Mouse (Mus musculus): ENCODE data around the gene Syt15.
"Not testable (repeated sequence)": the region's sequence is repeated elsewhere in the genome, so short reads cannot be mapped to it uniquely, and the experiment has no call there.

The Syt15 gene

GRCm38 (mm10) chr14:34228830-34229506 lies 9.6 kb downstream of the Syt15 start:
- DNase-seq (ENCODE audit: low spot score) = no peak

GRCm38 (mm10) chr14:34232340-34232739 lies 12.9 kb downstream of the Syt15 start:
- DNase-seq (ENCODE audit: low spot score) = no peak

- no peak for DNase-seq (ENCODE audit: low spot score)
These were observed 13.7 kb downstream of the Syt15 start for GRCm38 (mm10) chr14:34232866-34233680.

GRCm38 (mm10) chr14:34233846-34234245 lies 14.5 kb downstream of the Syt15 start:
- DNase-seq (ENCODE audit: low spot score) = no peak

- no peak for DNase-seq (ENCODE audit: low spot score)
These were observed 15.4 kb downstream of the Syt15 start for GRCm38 (mm10) chr14:34234630-34235380.

- DNase-seq (ENCODE audit: low spot score) = no peak
These were observed 20.9 kb downstream of the Syt15 start for GRCm38 (mm10) chr14:34240263-34240662.

- no peak for DNase-seq (ENCODE audit: low spot score)
These were observed 21.3 kb downstream of the Syt15 start for GRCm38 (mm10) chr14:34240676-34241075.

GRCm38 (mm10) chr14:34252470-34253145 lies 33.2 kb downstream of the Syt15 start:
- no peak for DNase-seq (ENCODE audit: low spot score)

GRCm38 (mm10) chr14:34253261-34253660 lies 33.9 kb downstream of the Syt15 start:
- DNase-seq (ENCODE audit: low spot score) = no peak

- not testable (repeated sequence) for DNase-seq (ENCODE audit: low spot score)
These were observed 39.1 kb downstream of the Syt15 start for GRCm38 (mm10) chr14:34258525-34258924.

GRCm38 (mm10) chr14:34268046-34268445 lies 48.7 kb downstream of the Syt15 start:
- no peak for DNase-seq (ENCODE audit: low spot score)

- DNase-seq (ENCODE audit: low spot score) = no peak
These were observed 53.9 kb downstream of the Syt15 start for GRCm38 (mm10) chr14:34273280-34273679.

GRCm38 (mm10) chr14:34274141-34274540 lies 54.7 kb downstream of the Syt15 start:
- no peak for DNase-seq (ENCODE audit: low spot score)

- no peak for DNase-seq (ENCODE audit: low spot score)
These were observed 55.8 kb downstream of the Syt15 start for GRCm38 (mm10) chr14:34275225-34275624.

- no peak for DNase-seq (ENCODE audit: low spot score)
These were observed 60.3 kb downstream of the Syt15 start for GRCm38 (mm10) chr14:34279726-34280125.

Data from T-cell, adult 2 months (primary cell).